Mouse (Mus musculus): ENCODE data around the gene Gjd2. TPM values are rescaled to one million over a fixed set of nuclear protein-coding genes. Genes with fewer than 3 reads are reported as not detected.

Gjd2 gene
- polyA plus RNA-seq, 1 experiment from 2014 or later: 1.7 TPM

DNA sequence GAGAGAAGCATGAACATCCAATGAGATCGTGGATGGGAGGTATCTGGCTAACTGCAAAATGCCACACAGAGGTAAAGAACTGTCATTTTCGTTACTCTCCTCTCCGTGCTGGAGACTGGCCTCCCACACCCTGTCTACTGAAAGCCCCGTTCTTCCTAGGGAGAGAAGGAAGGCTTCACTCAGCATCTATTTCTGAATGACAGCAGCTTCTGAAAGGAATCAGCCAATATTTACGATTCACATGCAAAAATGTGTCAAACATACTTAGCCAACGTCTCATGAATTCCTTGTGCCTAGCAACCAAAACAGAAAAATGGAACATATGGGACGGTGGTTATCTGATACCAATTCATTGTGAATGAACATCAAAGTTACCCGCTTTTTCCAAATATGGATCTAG is 15.9 kb downstream of the Gjd2 start:
- H3K27ac ChIP-seq: no peak overlapping the region
- no peak overlapping the region for H3K4me2 ChIP-seq (replicated peaks)
- no peaks in the 10 kb centered on the region for H3K36me3 ChIP-seq
- no peaks in the 10 kb centered on the region for H3K9me3 ChIP-seq
- no peak for ATAC-seq (ENCODE audit: low FRiP score, low read depth)
- no peak overlapping the region for H3K9ac ChIP-seq
- 78% methylated on average over 8 of the region's 8 CpGs for WGBS
- no peak overlapping the region for H3K4me3 ChIP-seq
- no peaks in the 10 kb centered on the region for H3K4me1 ChIP-seq
- H3K27me3 ChIP-seq (replicated peaks): no peaks in the 10 kb centered on the region

DNA sequence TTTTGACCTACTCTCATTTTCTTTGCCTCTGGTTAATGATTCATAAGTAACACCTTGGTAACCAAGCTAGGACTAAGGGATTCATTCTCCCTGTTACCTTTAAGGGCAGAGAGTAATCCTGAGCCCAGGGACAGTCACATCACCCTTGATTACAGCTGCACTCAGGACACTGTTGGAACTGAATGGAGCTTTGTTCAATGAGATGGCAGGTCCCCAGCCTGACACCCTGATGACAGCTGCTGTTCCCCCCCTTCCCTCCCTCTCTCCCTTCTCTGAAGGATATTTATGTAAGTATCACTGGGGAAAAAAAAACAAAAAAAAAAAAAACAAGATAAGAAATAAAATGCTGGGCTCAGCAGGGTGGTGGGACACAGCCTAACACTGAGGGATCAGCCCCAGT is 16.5 kb downstream of the Gjd2 start:
- no peak overlapping the region for H3K9ac ChIP-seq
- no peaks in the 10 kb centered on the region for H3K36me3 ChIP-seq
- H3K4me2 ChIP-seq (replicated peaks): no peak overlapping the region
- no peak overlapping the region for H3K4me3 ChIP-seq
- no peak overlapping the region for H3K27ac ChIP-seq
- H3K9me3 ChIP-seq: no peaks in the 10 kb centered on the region
- no peaks in the 10 kb centered on the region for H3K27me3 ChIP-seq (replicated peaks)
- H3K4me1 ChIP-seq: no peaks in the 10 kb centered on the region
- no peak for ATAC-seq (ENCODE audit: low FRiP score, low read depth)

DNA sequence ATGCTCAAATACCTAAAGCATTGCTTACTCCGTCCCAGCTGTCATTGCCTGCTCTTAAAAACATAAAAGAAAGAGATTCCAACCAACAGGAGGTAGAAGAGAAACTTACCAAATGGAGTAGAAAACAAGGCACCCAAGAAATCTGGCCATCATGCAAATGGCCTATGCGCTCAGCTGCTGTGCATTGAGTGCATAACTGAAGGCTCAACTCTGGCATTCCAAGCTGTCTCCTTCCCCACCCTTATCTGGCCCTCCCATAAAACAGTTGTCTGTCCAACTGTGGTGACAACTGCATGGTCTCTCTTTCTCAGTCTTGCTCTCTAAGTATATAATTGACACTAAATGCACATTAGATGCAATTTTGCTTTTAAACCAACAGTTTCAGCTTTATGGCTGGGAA is 28.5 kb downstream of the Gjd2 start:
- Histone ChIP-seq H3K4me1 (no peaks in the 10 kb centered on the region), H3K4me2 (replicated peaks) (no peak overlapping the region), H3K9me3 (no peaks in the 10 kb centered on the region), H3K36me3 (no peaks in the 10 kb centered on the region), H3K4me3 (no peak overlapping the region), H3K9ac (no peak overlapping the region), H3K27ac (no peak overlapping the region), H3K27me3 (replicated peaks) (no peaks in the 10 kb centered on the region)
- ATAC-seq (ENCODE audit: low FRiP score, low read depth): no peak
- WGBS: 87% methylated on average over 2 of the region's 2 CpGs

DNA sequence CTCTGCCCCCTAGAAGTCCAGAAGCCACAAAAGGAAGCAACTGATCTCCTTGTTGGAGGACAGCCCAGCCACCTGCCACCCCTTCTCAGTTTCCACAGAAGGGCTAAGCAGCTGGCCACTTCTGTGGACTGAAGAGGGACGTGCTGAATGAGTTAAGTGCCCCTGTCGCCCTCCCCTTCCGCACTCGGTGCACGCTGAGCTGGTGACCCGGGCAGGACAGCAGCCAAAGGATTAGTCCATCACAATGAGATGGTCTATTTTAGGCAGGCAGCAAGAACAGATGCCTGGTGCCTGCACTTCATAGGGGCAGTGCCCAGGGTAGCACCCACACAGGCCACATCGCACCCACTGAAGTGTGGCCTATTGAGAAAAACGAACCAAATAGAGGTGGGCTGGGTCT is 32.8 kb downstream of the Gjd2 start:
- Histone ChIP-seq H3K4me3 (no peak overlapping the region), H3K36me3 (no peaks in the 10 kb centered on the region), H3K4me2 (replicated peaks) (no peak overlapping the region), H3K27me3 (replicated peaks) (no peaks in the 10 kb centered on the region), H3K9me3 (no peaks in the 10 kb centered on the region), H3K4me1 (no peaks in the 10 kb centered on the region), H3K9ac (no peak overlapping the region), H3K27ac (no peak overlapping the region)
- WGBS: 61% methylated on average over 8 of the region's 8 CpGs
- ATAC-seq (ENCODE audit: low FRiP score, low read depth): no peak

DNA sequence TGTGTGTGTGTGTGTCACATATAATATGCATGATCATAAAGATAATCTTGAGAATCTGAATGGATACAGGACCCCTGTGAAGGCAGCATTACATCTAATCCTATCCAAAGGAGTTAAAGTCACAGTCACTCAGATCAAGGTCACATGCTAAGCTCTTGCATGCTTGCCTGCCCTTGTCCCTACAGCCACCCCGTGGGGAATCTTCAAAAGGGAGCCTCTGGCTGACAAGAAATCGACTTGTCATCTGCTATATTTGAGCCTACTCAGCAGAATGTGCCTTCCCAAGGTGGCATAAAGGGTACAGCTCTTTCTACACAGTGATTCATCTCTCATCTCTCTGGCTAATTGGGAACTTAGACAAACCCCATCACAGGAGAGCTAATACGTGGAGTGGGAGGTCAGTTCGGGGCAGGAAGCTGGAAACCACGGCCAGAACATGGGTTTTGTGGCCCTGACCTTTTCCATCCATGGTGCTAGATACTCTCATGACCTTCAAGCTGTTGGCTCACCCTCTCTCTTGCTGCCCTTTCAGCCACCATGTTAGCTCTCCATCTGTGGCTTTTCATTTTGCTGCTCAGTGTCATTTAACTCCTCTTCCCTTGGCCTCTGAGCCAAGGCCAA is 35.2 kb downstream of the Gjd2 start:
- Histone ChIP-seq H3K4me1 (no peaks in the 10 kb centered on the region), H3K27ac (no peak overlapping the region), H3K27me3 (replicated peaks) (no peaks in the 10 kb centered on the region), H3K9me3 (no peaks in the 10 kb centered on the region), H3K36me3 (no peaks in the 10 kb centered on the region), H3K4me3 (no peak overlapping the region), H3K4me2 (replicated peaks) (no peak overlapping the region), H3K9ac (no peak overlapping the region)
- WGBS: 79% methylated on average over 5 of the region's 5 CpGs
- no peak for ATAC-seq (ENCODE audit: low FRiP score, low read depth)

DNA sequence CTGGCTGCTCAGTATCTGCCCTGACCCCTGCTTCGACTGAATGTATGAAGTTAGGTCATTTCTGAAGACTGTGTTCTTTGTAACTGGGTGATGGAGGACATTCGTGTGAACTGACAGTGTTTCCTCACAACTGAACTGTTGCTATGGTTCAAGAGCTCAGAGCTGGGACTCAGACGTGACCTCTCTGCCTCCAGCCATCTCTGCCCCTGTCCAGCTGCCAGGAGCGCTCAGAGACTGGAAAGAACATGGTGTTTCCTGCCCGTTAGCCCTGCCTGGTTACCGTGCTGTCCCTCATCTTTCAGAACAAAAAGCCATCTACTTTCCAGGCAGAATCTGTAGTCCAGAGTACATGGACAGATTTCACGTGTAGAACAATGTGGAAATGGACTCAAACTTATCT is 39.5 kb downstream of the Gjd2 start:
- Histone ChIP-seq H3K9ac (no peak overlapping the region), H3K4me2 (replicated peaks) (no peak overlapping the region), H3K27me3 (replicated peaks) (no peaks in the 10 kb centered on the region), H3K36me3 (no peaks in the 10 kb centered on the region), H3K9me3 (no peaks in the 10 kb centered on the region), H3K27ac (no peak overlapping the region), H3K4me1 (no peaks in the 10 kb centered on the region), H3K4me3 (no peak overlapping the region)
- WGBS: 76% methylated on average over 7 of the region's 7 CpGs
- no peak for ATAC-seq (ENCODE audit: low FRiP score, low read depth)

DNA sequence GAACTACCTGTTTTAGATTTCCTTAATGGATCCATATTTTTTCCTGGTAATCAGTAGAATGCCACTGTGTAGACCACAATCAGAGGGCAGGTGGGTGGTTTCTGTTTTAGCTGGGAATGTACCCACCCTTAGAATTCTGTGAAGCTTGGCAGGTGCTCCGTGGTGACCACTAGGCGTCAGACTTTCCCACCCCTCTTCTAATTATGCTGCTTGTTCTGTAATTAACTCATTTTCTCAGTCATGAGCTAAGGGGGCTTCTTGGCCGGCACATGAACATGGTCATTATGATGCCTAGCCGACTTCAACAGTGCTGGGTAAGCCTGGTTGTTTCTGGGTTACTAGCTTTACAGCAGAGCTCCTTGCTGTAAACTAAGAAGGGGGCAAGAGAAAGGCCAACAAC is 47.0 kb downstream of the Gjd2 start:
- no peak for ATAC-seq (ENCODE audit: low FRiP score, low read depth)
- Histone ChIP-seq H3K9me3 (no peaks in the 10 kb centered on the region), H3K9ac (no peak overlapping the region), H3K4me3 (no peak overlapping the region), H3K27me3 (replicated peaks) (no peaks in the 10 kb centered on the region), H3K4me2 (replicated peaks) (no peak overlapping the region), H3K36me3 (no peaks in the 10 kb centered on the region), H3K27ac (no peak overlapping the region), H3K4me1 (no peaks in the 10 kb centered on the region)
- WGBS: 38% methylated on average over 4 of the region's 4 CpGs

Other genes with a start within 250 kb of the Gjd2 start
- gene Scg5, start 184.5 kb downstream of the Gjd2 start, polyA plus RNA-seq (2016; fragmentation: Nextera tagmentation; extraction: Ambion mirVana): 88.0 and 89.5 TPM in 2 replicates
- gene Arhgap11a, start 165.0 kb downstream of the Gjd2 start, polyA plus RNA-seq (2016; fragmentation: Nextera tagmentation; extraction: Ambion mirVana): 40.3 and 40.8 TPM in 2 replicates
- gene Actc1, start 39.9 kb upstream of the Gjd2 start, polyA plus RNA-seq (2016; fragmentation: Nextera tagmentation; extraction: Ambion mirVana): 106 and 158 TPM in 2 replicates
- gene Aqr, start 173.4 kb upstream of the Gjd2 start, polyA plus RNA-seq (2016; fragmentation: Nextera tagmentation; extraction: Ambion mirVana): 50.6 and 55.5 TPM in 2 replicates
- gene Zfp770, start 187.8 kb upstream of the Gjd2 start, polyA plus RNA-seq (2016; fragmentation: Nextera tagmentation; extraction: Ambion mirVana): 3.1 and 3.8 TPM in 2 replicates